Mouse (Mus musculus) liver, embryonic 14 days (tissue): Measurements from ENCODE around the gene Foxr1. TPM values are rescaled to one million over a fixed set of nuclear protein-coding genes. Genes with fewer than 3 reads are reported as not detected.

ENCODE experiments used
- polyA plus RNA-seq: library from polyadenylated mRNA; depleted of rRNA; stranded (reverse); fragments of >200 nt; gene quantifications from 2 replicates; pipeline ENCODE4 v1.2.3, GENCODE M21; 2012; rRNA removed

The Foxr1 gene
- polyA plus RNA-seq, result not detected in 2 replicates

DNA sequence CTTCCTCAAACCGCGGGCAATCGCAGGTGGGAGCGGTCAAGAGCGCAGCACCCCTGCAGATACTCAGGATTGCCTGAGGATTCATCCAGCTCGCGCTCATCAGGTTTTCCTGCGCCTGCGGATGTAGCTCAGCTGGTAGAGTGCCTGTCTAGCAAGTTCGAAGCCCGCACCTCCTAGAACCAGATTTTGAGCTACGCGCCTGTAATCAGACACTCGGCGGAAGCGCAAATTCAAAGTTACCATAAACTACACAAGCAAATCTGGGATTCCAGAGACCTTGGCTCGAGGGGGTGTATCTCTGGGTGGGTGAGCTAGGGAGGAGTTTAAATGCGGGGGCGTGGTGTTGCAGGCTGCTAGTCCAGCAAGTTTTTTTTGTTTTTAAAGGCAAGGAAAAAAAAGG is at the start of gene Foxr1:
TSS of gene Foxr1 (minus strand) at position 176 of the 400 bp plus-strand sequence.

DNA sequence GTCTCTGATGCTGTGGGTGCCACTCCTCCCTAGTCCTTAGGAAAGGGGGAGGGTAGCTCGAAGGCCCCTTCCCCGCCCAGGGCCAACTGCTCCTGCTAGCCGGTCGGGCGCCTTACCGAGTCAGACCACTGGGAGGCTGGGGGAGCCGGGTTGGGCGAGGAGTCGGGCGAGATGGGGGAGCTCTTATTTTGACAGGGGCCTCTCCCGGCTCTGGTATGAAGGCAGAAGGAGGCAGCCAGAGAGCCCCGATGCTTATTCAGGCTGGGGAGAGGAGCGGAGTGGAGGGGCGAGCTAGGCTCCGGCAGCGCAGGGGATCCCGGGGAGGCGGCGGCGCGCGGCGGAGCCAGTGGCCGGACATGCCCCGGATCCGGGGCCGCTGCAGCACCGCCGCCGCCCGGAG is 41.6 kb upstream of the Foxr1 start, which contains the start of gene Bcl9l:
TSS of gene Bcl9l (plus strand) at position 274 of the 400 bp plus-strand sequence.

GRCm38 (mm10) chr9:44454891-44455220 is 13.9 kb upstream of the Foxr1 start, which contains the start of gene Upk2:
TSS of gene Upk2 (minus strand) at chr9:44454976.

DNA sequence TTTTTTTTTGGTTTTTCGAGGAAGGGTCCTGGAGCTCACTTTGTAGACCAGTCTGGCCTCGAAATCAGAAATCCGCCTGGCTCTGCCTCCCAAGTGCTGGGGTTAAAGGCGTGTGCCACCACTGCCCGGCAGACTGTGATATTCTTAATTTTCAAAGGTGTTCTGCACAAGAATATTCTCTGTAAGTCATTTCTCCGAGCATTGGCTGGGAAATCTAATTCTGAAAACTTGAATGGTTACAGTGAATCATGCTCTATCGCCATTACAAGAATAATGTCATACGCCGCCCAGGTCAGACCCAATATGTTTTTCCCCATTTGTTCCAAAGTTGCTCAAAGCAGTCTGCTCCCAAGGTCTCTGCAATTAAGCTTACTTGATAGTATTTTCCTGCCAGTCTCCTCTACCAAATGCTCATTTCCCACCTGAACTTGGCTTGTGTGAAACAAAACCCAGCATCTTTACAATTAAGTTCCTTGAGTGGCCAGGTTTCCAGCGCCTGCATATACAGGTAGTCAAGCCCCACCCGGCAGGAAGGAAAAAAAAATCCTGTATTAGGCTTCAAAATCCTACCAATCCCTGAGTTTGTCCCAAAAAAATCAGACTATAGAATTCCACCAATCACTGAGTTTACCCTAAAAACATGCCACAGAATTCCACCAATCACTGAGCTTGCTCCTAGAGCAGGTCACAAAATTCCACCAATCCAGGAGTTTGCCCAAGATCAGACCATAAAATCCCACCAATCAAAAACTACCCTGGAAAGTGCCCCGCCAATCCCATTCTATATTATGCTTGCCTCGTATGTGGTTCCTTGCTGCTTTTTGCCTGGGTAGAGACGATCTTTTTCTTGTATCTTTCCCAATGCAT is 22.2 kb downstream of the Foxr1 start, which contains the start of gene Ccdc84:
TSS of gene Ccdc84 (minus strand) at position 51 of the 867 bp plus-strand sequence.

GRCm38 (mm10) chr9:44406906-44407751 is 33.8 kb downstream of the Foxr1 start, which contains the start of the genes Rps25 and Trappc4:
TSS of gene Rps25 (plus strand) at chr9:44407139.
TSS of gene Trappc4 (minus strand) at chr9:44407600.

GRCm38 (mm10) chr9:44396684-44397411 is 44.1 kb downstream of the Foxr1 start, which contains the start of gene Slc37a4:
TSS of gene Slc37a4 (plus strand) at chr9:44396852.

Other genes with a start within 250 kb of the Foxr1 start
- 3.9 and 4.7 TPM in 2 replicates for gene Cbl, start 207.1 kb downstream of the Foxr1 start, polyA plus RNA-seq
- not detected in 2 replicates for gene Ccdc153, start 200.5 kb downstream of the Foxr1 start, polyA plus RNA-seq
- gene Pdzd3, start 189.7 kb downstream of the Foxr1 start, polyA plus RNA-seq, result 0.02 and 0.03 TPM in 2 replicates
- gene Nlrx1, start 172.5 kb downstream of the Foxr1 start, polyA plus RNA-seq, result 1.2 and 1.5 TPM in 2 replicates
- gene Abcg4, start 152.5 kb downstream of the Foxr1 start, polyA plus RNA-seq, result 28.7 and 33.5 TPM in 2 replicates
- gene Hinfp, start 135.5 kb downstream of the Foxr1 start, polyA plus RNA-seq, result 12.5 and 14.0 TPM in 2 replicates
- 11.9 and 13.1 TPM in 2 replicates for gene C2cd2l, start 120.9 kb downstream of the Foxr1 start, polyA plus RNA-seq
- 13.1 and 16.7 TPM in 2 replicates for gene Dpagt1, start 115.1 kb downstream of the Foxr1 start, polyA plus RNA-seq
- 143 and 182 TPM in 2 replicates for gene H2afx, start 106.4 kb downstream of the Foxr1 start, polyA plus RNA-seq
- 813 and 945 TPM in 2 replicates for gene Hmbs, start 96.9 kb downstream of the Foxr1 start, polyA plus RNA-seq
- gene Vps11, start 79.5 kb downstream of the Foxr1 start, polyA plus RNA-seq, result 8.6 and 11.2 TPM in 2 replicates
- gene Hyou1, start 61.6 kb downstream of the Foxr1 start, polyA plus RNA-seq, result 16.7 and 17.4 TPM in 2 replicates
- gene Slc37a4, start 44.3 kb downstream of the Foxr1 start, polyA plus RNA-seq, result 14.2 and 17.2 TPM in 2 replicates
- gene Rps25, start 34.0 kb downstream of the Foxr1 start, polyA plus RNA-seq, result 841 and 918 TPM in 2 replicates
- 23.7 and 28.8 TPM in 2 replicates for gene Trappc4, start 33.5 kb downstream of the Foxr1 start, polyA plus RNA-seq
- gene Ccdc84, start 22.6 kb downstream of the Foxr1 start, polyA plus RNA-seq, result 15.2 and 18.8 TPM in 2 replicates
- 0.11 TPM in 1 of 2 replicates, not detected in the other for gene Upk2, start 13.8 kb upstream of the Foxr1 start, polyA plus RNA-seq
- gene Bcl9l, start 41.7 kb upstream of the Foxr1 start, polyA plus RNA-seq, result 1.3 and 1.6 TPM in 2 replicates
- 0.06 and 0.09 TPM in 2 replicates for gene Cxcr5, start 120.7 kb upstream of the Foxr1 start, polyA plus RNA-seq
- 10.0 and 12.4 TPM in 2 replicates for gene Ddx6, start 163.8 kb upstream of the Foxr1 start, polyA plus RNA-seq
- gene Treh, start 232.1 kb upstream of the Foxr1 start, polyA plus RNA-seq, result not detected in 2 replicates